ENCODE assay signal across 10 mouse cellular contexts in the genomic region with DNA sequence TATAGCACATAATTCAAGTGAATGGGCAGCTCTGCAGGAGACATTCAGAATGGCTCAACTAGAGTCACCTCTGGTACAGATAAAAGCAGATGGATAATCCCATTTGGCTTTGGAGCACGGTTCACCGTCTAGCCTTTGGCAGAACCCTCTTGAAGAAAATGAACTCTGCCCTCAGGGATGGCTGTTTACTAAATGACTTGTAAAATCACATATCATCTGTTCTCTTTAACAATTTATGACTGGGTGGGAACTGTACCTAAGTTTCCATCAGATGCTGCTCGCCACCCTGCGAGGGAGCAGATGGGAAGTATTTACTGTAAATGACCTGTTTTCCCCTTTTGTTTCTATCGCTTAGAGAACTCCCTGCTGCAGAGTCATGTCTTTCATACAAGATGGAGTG.
"Had no signal": no experiment of that assay in that cellular context is flagged by ENCODE, and none has a peak within 500 bp of the region (broad histone marks: within the 10 kb centered on the region; RNA-seq: fewer than 3 reads in every experiment).

No protein-coding gene starts in this region.

- H3K4me1 ChIP-seq: limb, embryonic 15.5 days; midbrain, embryonic 15.5 days; neural tube, embryonic 12.5 days had no signal

- H3K4me3 ChIP-seq: limb, embryonic 15.5 days; midbrain, embryonic 15.5 days; neural tube, embryonic 12.5 days had no signal

- H3K27ac ChIP-seq: limb, embryonic 15.5 days; liver, embryonic 14.5 days; midbrain, embryonic 15.5 days; neural tube, embryonic 12.5 days had no signal

- H3K27me3 ChIP-seq: limb, embryonic 15.5 days; midbrain, embryonic 15.5 days; neural tube, embryonic 12.5 days had no signal

- H3K36me3 ChIP-seq: limb, embryonic 15.5 days; midbrain, embryonic 15.5 days; neural tube, embryonic 12.5 days had no signal

- DNase-seq: kidney, postnatal 10 days; layer of hippocampus, adult 9-11 months; layer of hippocampus, postnatal 36 days; lung, adult 18-20 months; right cerebral cortex, postnatal 14 days; thymus, postnatal 4 days had no signal
